Mouse (Mus musculus): ENCODE measurements at regions not wholly inside any gene's neighbourhood (a gene's known extent, or its start where the extent isn't known, plus 50 kb on each side); places are given as distances from the start of the nearest gene placed in this dataset.
"Not testable (repeated sequence)": the region's sequence is repeated elsewhere in the genome, so short reads cannot be mapped to it uniquely, and the experiment has no call there.

- no peak overlapping the region for H3K4me2 ChIP-seq (ENCODE audit: low read depth, low read length)
- H3K27ac ChIP-seq (ENCODE audit: low read length) = no peak overlapping the region
- H3K4me1 ChIP-seq (ENCODE audit: control insufficient read depth, insufficient read depth, low read length) = no peaks in the 10 kb centered on the region
- no peaks in the 10 kb centered on the region for H3K9me3 ChIP-seq (replicated peaks; ENCODE audit: control insufficient read depth, low read length)
- H3K27me3 ChIP-seq (ENCODE audit: control insufficient read depth, insufficient read depth, low read length) = no peaks in the 10 kb centered on the region
- no peak overlapping the region for H3K4me3 ChIP-seq (ENCODE audit: low read length)
- no peak overlapping the region for H3K9ac ChIP-seq (ENCODE audit: low read length)
- no peak for ATAC-seq (replicated peaks; ENCODE audit: extremely low read depth, insufficient read depth, low FRiP score)
- H3K36me3 ChIP-seq (ENCODE audit: control insufficient read depth, insufficient read depth) = no peaks in the 10 kb centered on the region
- 57% methylated on average over 3 of the region's 3 CpGs for WGBS
Observed at GRCm38 (mm10) chr16:79386421-79386820, 295.5 kb upstream of the Tmprss15 start.

GRCm38 (mm10) chr16:79350127-79350526, 259.2 kb upstream of the Tmprss15 start:
- Histone ChIP-seq H3K4me2 (ENCODE audit: low read depth, low read length) (no peak overlapping the region), H3K36me3 (ENCODE audit: control insufficient read depth, insufficient read depth) (no peaks in the 10 kb centered on the region), H3K9me3 (replicated peaks; ENCODE audit: control insufficient read depth, low read length) (no peaks in the 10 kb centered on the region)

GRCm38 (mm10) chr16:79342453-79342852, 251.6 kb upstream of the Tmprss15 start:
- WGBS = 70% methylated on average over 3 of the region's 3 CpGs
- H3K4me1 ChIP-seq (ENCODE audit: control insufficient read depth, insufficient read depth, low read length) = no peaks in the 10 kb centered on the region
- ATAC-seq (replicated peaks; ENCODE audit: extremely low read depth, insufficient read depth, low FRiP score) = no peak
- H3K9ac ChIP-seq (ENCODE audit: low read length) = no peak overlapping the region
- no peak overlapping the region for H3K27ac ChIP-seq (ENCODE audit: low read length)
- H3K4me2 ChIP-seq (ENCODE audit: low read depth, low read length) = no peak overlapping the region
- no peaks in the 10 kb centered on the region for H3K27me3 ChIP-seq (ENCODE audit: control insufficient read depth, insufficient read depth, low read length)
- H3K36me3 ChIP-seq (ENCODE audit: control insufficient read depth, insufficient read depth) = no peaks in the 10 kb centered on the region
- no peaks in the 10 kb centered on the region for H3K9me3 ChIP-seq (replicated peaks; ENCODE audit: control insufficient read depth, low read length)
- H3K4me3 ChIP-seq (ENCODE audit: low read length) = no peak overlapping the region

More at GRCm38 (mm10) chr16:79350127-79350526, 259.2 kb upstream of the Tmprss15 start:
- no peak for ATAC-seq (replicated peaks; ENCODE audit: extremely low read depth, insufficient read depth, low FRiP score)
- Histone ChIP-seq H3K4me1 (ENCODE audit: control insufficient read depth, insufficient read depth, low read length) (no peaks in the 10 kb centered on the region), H3K4me3 (ENCODE audit: low read length) (no peak overlapping the region), H3K27ac (ENCODE audit: low read length) (no peak overlapping the region), H3K9ac (ENCODE audit: low read length) (no peak overlapping the region), H3K27me3 (ENCODE audit: control insufficient read depth, insufficient read depth, low read length) (no peaks in the 10 kb centered on the region)

- Histone ChIP-seq H3K27ac (ENCODE audit: low read length) (no peak overlapping the region), H3K4me1 (ENCODE audit: control insufficient read depth, insufficient read depth, low read length) (no peaks in the 10 kb centered on the region), H3K4me3 (ENCODE audit: low read length) (no peak overlapping the region), H3K9me3 (replicated peaks; ENCODE audit: control insufficient read depth, low read length) (no peaks in the 10 kb centered on the region), H3K4me2 (ENCODE audit: low read depth, low read length) (no peak overlapping the region), H3K9ac (ENCODE audit: low read length) (no peak overlapping the region), H3K27me3 (ENCODE audit: control insufficient read depth, insufficient read depth, low read length) (no peaks in the 10 kb centered on the region), H3K36me3 (ENCODE audit: control insufficient read depth, insufficient read depth) (no peaks in the 10 kb centered on the region)
- ATAC-seq (replicated peaks; ENCODE audit: extremely low read depth, insufficient read depth, low FRiP score) = no peak
- 57% methylated on average over 2 of the region's 2 CpGs for WGBS
Observed at GRCm38 (mm10) chr16:79336416-79336815, 245.5 kb upstream of the Tmprss15 start.

- H3K9ac ChIP-seq (ENCODE audit: low read length) = no peak overlapping the region
- H3K4me3 ChIP-seq (ENCODE audit: low read length) = no peak overlapping the region
- H3K4me2 ChIP-seq (ENCODE audit: low read depth, low read length) = no peak overlapping the region
- no peaks in the 10 kb centered on the region for H3K9me3 ChIP-seq (replicated peaks; ENCODE audit: control insufficient read depth, low read length)
- no peaks in the 10 kb centered on the region for H3K36me3 ChIP-seq (ENCODE audit: control insufficient read depth, insufficient read depth)
- H3K27me3 ChIP-seq (ENCODE audit: control insufficient read depth, insufficient read depth, low read length) = no peaks in the 10 kb centered on the region
- no peak overlapping the region for H3K27ac ChIP-seq (ENCODE audit: low read length)
- H3K4me1 ChIP-seq (ENCODE audit: control insufficient read depth, insufficient read depth, low read length) = no peaks in the 10 kb centered on the region
- no peak for ATAC-seq (replicated peaks; ENCODE audit: extremely low read depth, insufficient read depth, low FRiP score)
Observed at GRCm38 (mm10) chr16:79336016-79336415, 245.1 kb upstream of the Tmprss15 start.

- Histone ChIP-seq H3K4me1 (ENCODE audit: control insufficient read depth, insufficient read depth, low read length) (no peaks in the 10 kb centered on the region), H3K4me2 (ENCODE audit: low read depth, low read length) (no peak overlapping the region), H3K9me3 (replicated peaks; ENCODE audit: control insufficient read depth, low read length) (no peaks in the 10 kb centered on the region), H3K27ac (ENCODE audit: low read length) (no peak overlapping the region), H3K36me3 (ENCODE audit: control insufficient read depth, insufficient read depth) (no peaks in the 10 kb centered on the region), H3K4me3 (ENCODE audit: low read length) (no peak overlapping the region), H3K27me3 (ENCODE audit: control insufficient read depth, insufficient read depth, low read length) (no peaks in the 10 kb centered on the region), H3K9ac (ENCODE audit: low read length) (no peak overlapping the region)
- 65% methylated on average over 3 of the region's 3 CpGs for WGBS
- no peak for ATAC-seq (replicated peaks; ENCODE audit: extremely low read depth, insufficient read depth, low FRiP score)
Observed at GRCm38 (mm10) chr16:79313301-79313700, 222.4 kb upstream of the Tmprss15 start.

GRCm38 (mm10) chr16:79312702-79313101, 221.8 kb upstream of the Tmprss15 start:
- Histone ChIP-seq H3K9me3 (replicated peaks; ENCODE audit: control insufficient read depth, low read length) (no peaks in the 10 kb centered on the region), H3K27me3 (ENCODE audit: control insufficient read depth, insufficient read depth, low read length) (no peaks in the 10 kb centered on the region), H3K9ac (ENCODE audit: low read length) (no peak overlapping the region), H3K4me3 (ENCODE audit: low read length) (no peak overlapping the region), H3K4me2 (ENCODE audit: low read depth, low read length) (no peak overlapping the region), H3K27ac (ENCODE audit: low read length) (no peak overlapping the region), H3K36me3 (ENCODE audit: control insufficient read depth, insufficient read depth) (no peaks in the 10 kb centered on the region), H3K4me1 (ENCODE audit: control insufficient read depth, insufficient read depth, low read length) (no peaks in the 10 kb centered on the region)
- no peak for ATAC-seq (replicated peaks; ENCODE audit: extremely low read depth, insufficient read depth, low FRiP score)
- WGBS = 56% methylated on average over 2 of the region's 2 CpGs

GRCm38 (mm10) chr16:79308541-79308940, 217.6 kb upstream of the Tmprss15 start:
- no peak for ATAC-seq (replicated peaks; ENCODE audit: extremely low read depth, insufficient read depth, low FRiP score)
- H3K9me3 ChIP-seq (replicated peaks; ENCODE audit: control insufficient read depth, low read length) = no peaks in the 10 kb centered on the region
- WGBS = 82% methylated on average over 1 of the region's 1 CpGs

GRCm38 (mm10) chr16:79296621-79297020, 205.7 kb upstream of the Tmprss15 start:
- H3K27me3 ChIP-seq (ENCODE audit: control insufficient read depth, insufficient read depth, low read length); H3K27ac ChIP-seq (ENCODE audit: low read length); H3K9ac ChIP-seq (ENCODE audit: low read length); ATAC-seq (replicated peaks; ENCODE audit: extremely low read depth, insufficient read depth, low FRiP score); H3K4me2 ChIP-seq (ENCODE audit: low read depth, low read length); H3K9me3 ChIP-seq (replicated peaks; ENCODE audit: control insufficient read depth, low read length); H3K4me3 ChIP-seq (ENCODE audit: low read length); H3K36me3 ChIP-seq (ENCODE audit: control insufficient read depth, insufficient read depth); H3K4me1 ChIP-seq (ENCODE audit: control insufficient read depth, insufficient read depth, low read length): not testable (repeated sequence)

More at GRCm38 (mm10) chr16:79308541-79308940, 217.6 kb upstream of the Tmprss15 start:
- Histone ChIP-seq H3K4me2 (ENCODE audit: low read depth, low read length) (no peak overlapping the region), H3K36me3 (ENCODE audit: control insufficient read depth, insufficient read depth) (no peaks in the 10 kb centered on the region), H3K4me1 (ENCODE audit: control insufficient read depth, insufficient read depth, low read length) (no peaks in the 10 kb centered on the region), H3K27ac (ENCODE audit: low read length) (no peak overlapping the region), H3K4me3 (ENCODE audit: low read length) (no peak overlapping the region), H3K27me3 (ENCODE audit: control insufficient read depth, insufficient read depth, low read length) (no peaks in the 10 kb centered on the region), H3K9ac (ENCODE audit: low read length) (no peak overlapping the region)

GRCm38 (mm10) chr16:79279006-79279405, 188.1 kb upstream of the Tmprss15 start:
- WGBS = 85% methylated on average over 2 of the region's 2 CpGs
- no peak overlapping the region for H3K4me3 ChIP-seq (ENCODE audit: low read length)
- no peak overlapping the region for H3K9ac ChIP-seq (ENCODE audit: low read length)
- H3K27me3 ChIP-seq (ENCODE audit: control insufficient read depth, insufficient read depth, low read length) = no peaks in the 10 kb centered on the region
- no peak for ATAC-seq (replicated peaks; ENCODE audit: extremely low read depth, insufficient read depth, low FRiP score)
- H3K27ac ChIP-seq (ENCODE audit: low read length) = no peak overlapping the region
- no peaks in the 10 kb centered on the region for H3K4me1 ChIP-seq (ENCODE audit: control insufficient read depth, insufficient read depth, low read length)
- H3K9me3 ChIP-seq (replicated peaks; ENCODE audit: control insufficient read depth, low read length) = 0 out of 2 replicates have a peak, but pooled peaks cover 2% of the 10 kb centered on the region
- H3K4me2 ChIP-seq (ENCODE audit: low read depth, low read length) = no peak overlapping the region
- no peaks in the 10 kb centered on the region for H3K36me3 ChIP-seq (ENCODE audit: control insufficient read depth, insufficient read depth)
